Mouse (Mus musculus) hindbrain, embryonic 15.5 days (tissue): ENCODE data around the gene Sdk1. TPM values are rescaled to one million over a fixed set of nuclear protein-coding genes. Genes with fewer than 3 reads are reported as not detected.

Source experiments
- ATAC-seq: fragments of 200-750 bp; cut with Nextera tagmentation; 2 replicates; pipeline ENCODE4 v1.8.0; 2017; ENCODE audit warnings: low read depth, moderate number of reproducible peaks, moderate TSS enrichment; ENCODE audit not compliant: low FRiP score
- H3K27ac ChIP-seq: fragments of 300-500 bp; sonication (generic); replicated peaks from 2 replicates; pipeline ENCODE4 v1.5.1; 2015; ENCODE audit warnings: mild to moderate bottlenecking, inconsistent platforms
- H3K27me3 ChIP-seq: fragments of 300-500 bp; sonication (generic); 2 replicates; pipeline ENCODE4 v1.6.1; 2015; ENCODE audit warnings: control low read depth, inconsistent platforms
- H3K36me3 ChIP-seq: fragments of 300-500 bp; sonication (generic); 2 replicates; pipeline ENCODE4 v1.6.1; 2015; ENCODE audit warnings: control low read depth, inconsistent platforms
- H3K4me1 ChIP-seq: fragments of 300-500 bp; sonication (generic); replicated peaks from 2 replicates; pipeline ENCODE4 v1.6.1; 2015; ENCODE audit warnings: control low read depth, inconsistent platforms
- H3K4me2 ChIP-seq: fragments of 300-500 bp; sonication (generic); 2 replicates; pipeline ENCODE4 v1.6.1; 2015; ENCODE audit warnings: moderate library complexity, mild to moderate bottlenecking, inconsistent platforms
- H3K4me3 ChIP-seq: fragments of 300-500 bp; sonication (generic); 2 replicates; pipeline ENCODE4 v1.5.1; 2015; ENCODE audit warnings: mild to moderate bottlenecking, inconsistent platforms
- H3K9ac ChIP-seq: fragments of 300-500 bp; sonication (generic); 2 replicates; pipeline ENCODE4 v1.6.1; 2015; ENCODE audit warnings: inconsistent platforms
- H3K9me3 ChIP-seq: fragments of 300-500 bp; sonication (generic); 2 replicates; pipeline ENCODE4 v1.6.1; 2016; ENCODE audit warnings: control low read depth, inconsistent platforms
- WGBS: fragments of 180-500 bp; shearing (Covaris S2); methylation state at CpG from one replicate; pipeline ENCODE4 v1.1.7; 2015; 5-methylcytosine and 5-hydroxymethylcytosine counted together
- polyA plus RNA-seq: library from polyadenylated mRNA; unstranded; fragments of >200 nt; fragmentation: Nextera tagmentation; extraction: Ambion mirVana; gene quantifications from 2 replicates; pipeline ENCODE4 v1.2.1, GENCODE M21; 2015

The Sdk1 gene
- polyA plus RNA-seq, 1 experiment from 2014 or later: 2.5 TPM

DNA sequence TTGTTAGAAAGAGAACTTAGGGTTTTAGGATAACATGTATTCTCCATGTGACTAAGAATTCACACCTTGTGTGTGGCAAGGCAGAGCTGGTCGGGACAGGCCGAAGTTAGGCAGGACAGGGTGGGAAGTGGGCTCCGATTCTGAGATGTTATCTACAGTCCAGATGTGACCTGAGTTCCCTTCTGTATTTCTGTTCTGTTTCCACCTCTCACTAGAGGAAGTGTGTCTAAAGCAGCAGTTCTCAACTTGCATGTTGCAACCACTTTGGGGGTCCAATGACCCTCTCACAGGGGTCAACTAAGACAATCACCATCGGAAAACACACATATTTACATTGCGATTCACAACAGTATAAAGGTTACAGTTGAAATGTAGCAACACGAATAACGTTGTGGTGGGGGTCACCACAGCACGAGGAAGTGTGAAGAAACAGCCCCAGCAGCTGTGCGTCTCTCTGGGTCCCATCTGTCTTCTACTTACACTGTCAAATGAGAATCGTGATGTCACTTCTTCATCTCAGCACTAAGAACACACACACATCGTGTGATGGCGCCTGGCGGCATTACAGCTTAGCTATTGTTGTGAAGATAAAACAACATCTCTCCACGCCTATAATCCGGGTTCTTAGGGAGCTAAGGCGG lies 583.6 kb downstream of the Sdk1 start:
- Histone ChIP-seq H3K27ac (no peak overlapping the region), H3K36me3 (no peaks in the 10 kb centered on the region), H3K9me3 (no peaks in the 10 kb centered on the region), H3K9ac (no peak overlapping the region), H3K4me2 (no peak overlapping the region), H3K4me3 (no peak overlapping the region), H3K27me3 (no peaks in the 10 kb centered on the region), H3K4me1 (no peaks in the 10 kb centered on the region)
- 82% methylated on average over 16 of the region's 16 CpGs for WGBS
- no peak for ATAC-seq

DNA sequence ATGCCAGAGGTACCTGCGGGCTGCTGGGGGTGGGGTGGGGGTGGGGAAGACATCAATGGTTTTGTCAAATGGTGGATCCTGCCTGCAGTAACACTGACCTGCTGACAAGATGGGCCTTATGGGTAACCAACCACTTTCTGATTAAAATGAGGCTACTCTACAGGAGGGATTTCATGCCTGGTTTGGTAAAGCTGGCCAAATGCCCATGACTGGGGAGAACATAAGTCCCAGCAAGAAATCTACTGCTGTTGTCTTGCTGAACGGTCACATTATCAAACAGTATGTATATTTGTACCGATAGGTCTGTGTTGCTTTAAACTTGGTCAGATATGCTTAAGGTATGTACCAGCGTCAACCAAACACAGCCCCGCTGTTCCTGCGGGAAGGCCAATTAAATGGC lies 594.3 kb downstream of the Sdk1 start:
- no peak overlapping the region for H3K4me3 ChIP-seq
- H3K4me1 ChIP-seq: peaks cover 29% of the 10 kb centered on the region
- H3K27ac ChIP-seq: no peak overlapping the region
- no peak overlapping the region for H3K9ac ChIP-seq
- no peaks in the 10 kb centered on the region for H3K27me3 ChIP-seq
- ATAC-seq: no peak
- H3K4me2 ChIP-seq: no peak overlapping the region
- 41% methylated on average over 6 of the region's 6 CpGs for WGBS
- H3K9me3 ChIP-seq: no peaks in the 10 kb centered on the region
- no peaks in the 10 kb centered on the region for H3K36me3 ChIP-seq

DNA sequence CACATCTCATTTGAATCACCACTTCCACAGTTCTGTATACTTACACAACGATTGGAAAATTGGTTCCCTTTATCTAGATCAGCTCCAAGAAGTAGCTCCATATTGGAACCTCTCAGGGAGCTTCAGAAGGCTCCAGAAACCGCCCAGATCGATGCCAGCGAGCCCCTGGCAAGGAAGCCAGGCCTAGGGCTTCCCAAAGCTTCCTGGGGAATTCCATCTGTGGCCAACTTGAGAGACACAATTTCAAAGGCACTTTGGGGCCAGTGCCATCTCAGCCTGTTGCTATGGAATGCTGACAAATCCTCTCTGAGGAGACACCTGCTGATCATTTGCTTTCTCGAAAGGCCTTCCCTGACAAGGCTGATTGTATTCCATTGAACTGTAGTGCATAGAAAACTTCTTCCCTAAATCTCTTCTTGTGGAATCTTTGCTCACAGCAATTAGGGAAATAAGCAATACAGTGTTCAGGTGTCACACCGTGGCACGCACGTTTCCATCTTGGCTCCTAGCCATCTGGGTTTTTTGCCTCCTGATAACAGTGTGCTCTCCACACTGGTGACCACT lies 595.7 kb downstream of the Sdk1 start:
- Histone ChIP-seq H3K9me3 (no peaks in the 10 kb centered on the region), H3K4me1 (peaks cover 29% of the 10 kb centered on the region), H3K27ac (no peak overlapping the region), H3K4me3 (no peak overlapping the region), H3K36me3 (no peaks in the 10 kb centered on the region), H3K4me2 (no peak overlapping the region), H3K9ac (no peak overlapping the region), H3K27me3 (no peaks in the 10 kb centered on the region)
- ATAC-seq: no peak
- WGBS: 40% methylated on average over 8 of the region's 8 CpGs

GRCm38 (mm10) chr5:141844701-141845100 lies 603.4 kb downstream of the Sdk1 start:
- H3K9ac ChIP-seq: no peak overlapping the region
- H3K9me3 ChIP-seq: no peaks in the 10 kb centered on the region
- H3K4me3 ChIP-seq: no peak overlapping the region
- H3K4me2 ChIP-seq: no peak overlapping the region
- no peaks in the 10 kb centered on the region for H3K36me3 ChIP-seq
- H3K27me3 ChIP-seq: no peaks in the 10 kb centered on the region
- H3K4me1 ChIP-seq: no peaks in the 10 kb centered on the region
- WGBS: 93% methylated on average over 4 of the region's 4 CpGs
- H3K27ac ChIP-seq: no peak overlapping the region
- no peak for ATAC-seq

GRCm38 (mm10) chr5:141847686-141848085 lies 606.4 kb downstream of the Sdk1 start:
- H3K27me3 ChIP-seq: no peaks in the 10 kb centered on the region
- H3K4me3 ChIP-seq: no peak overlapping the region
- no peak overlapping the region for H3K27ac ChIP-seq
- no peak overlapping the region for H3K9ac ChIP-seq
- H3K4me1 ChIP-seq: peaks cover 11% of the 10 kb centered on the region
- no peak for ATAC-seq
- no peak overlapping the region for H3K4me2 ChIP-seq
- WGBS: 89% methylated on average over 4 of the region's 4 CpGs
- no peaks in the 10 kb centered on the region for H3K36me3 ChIP-seq
- no peaks in the 10 kb centered on the region for H3K9me3 ChIP-seq

DNA sequence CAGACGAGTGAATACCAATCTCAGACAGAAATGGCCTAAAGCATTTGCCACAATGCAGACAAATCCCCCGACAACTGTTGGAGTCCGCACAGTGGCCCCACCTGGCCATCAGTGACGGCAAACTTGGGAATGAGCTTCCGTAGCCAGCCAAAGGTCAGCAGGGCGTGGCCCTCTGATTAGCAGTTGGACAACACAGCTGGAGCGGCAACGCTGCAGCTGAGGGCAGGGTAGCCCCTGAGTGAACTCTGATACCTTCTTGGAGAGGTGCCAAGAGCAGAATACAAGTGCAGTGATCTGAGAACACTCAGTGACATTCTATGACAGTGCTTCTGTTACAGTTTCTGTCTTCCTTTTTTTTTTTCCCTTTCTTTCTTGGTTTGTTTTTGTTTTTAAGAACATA lies 610.9 kb downstream of the Sdk1 start:
- Histone ChIP-seq H3K27ac (no peak overlapping the region), H3K4me1 (peaks cover 11% of the 10 kb centered on the region), H3K9me3 (no peaks in the 10 kb centered on the region), H3K9ac (no peak overlapping the region), H3K36me3 (no peaks in the 10 kb centered on the region), H3K27me3 (no peaks in the 10 kb centered on the region), H3K4me3 (no peak overlapping the region), H3K4me2 (no peak overlapping the region)
- ATAC-seq: no peak
- WGBS: 43% methylated on average over 8 of the region's 8 CpGs

DNA sequence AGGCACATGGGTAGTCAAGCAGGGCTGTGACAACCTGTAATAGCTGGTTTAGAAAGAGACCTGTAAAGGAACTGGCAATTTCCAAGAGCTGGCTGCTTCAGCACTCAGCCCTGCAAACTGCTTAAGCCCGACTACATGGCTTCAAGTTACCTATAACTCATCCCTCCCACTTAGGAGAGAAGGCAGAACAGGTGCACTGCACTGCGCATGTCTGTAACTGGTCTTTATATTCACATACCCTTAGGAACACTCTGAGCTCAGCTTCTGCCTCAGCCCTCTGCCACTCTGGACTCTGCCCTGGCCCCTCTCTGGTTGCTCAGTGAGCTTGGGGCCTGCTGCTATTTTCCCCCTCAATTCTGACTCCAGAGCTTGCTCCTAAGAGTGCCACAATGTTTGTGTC lies 615.2 kb downstream of the Sdk1 start:
- Histone ChIP-seq H3K9me3 (no peaks in the 10 kb centered on the region), H3K4me1 (peaks cover 20% of the 10 kb centered on the region), H3K9ac (no peak overlapping the region), H3K4me3 (no peak overlapping the region), H3K27ac (no peak overlapping the region), H3K27me3 (no peaks in the 10 kb centered on the region), H3K36me3 (no peaks in the 10 kb centered on the region), H3K4me2 (no peak overlapping the region)
- WGBS: 89% methylated on average over 2 of the region's 2 CpGs
- ATAC-seq: no peak

DNA sequence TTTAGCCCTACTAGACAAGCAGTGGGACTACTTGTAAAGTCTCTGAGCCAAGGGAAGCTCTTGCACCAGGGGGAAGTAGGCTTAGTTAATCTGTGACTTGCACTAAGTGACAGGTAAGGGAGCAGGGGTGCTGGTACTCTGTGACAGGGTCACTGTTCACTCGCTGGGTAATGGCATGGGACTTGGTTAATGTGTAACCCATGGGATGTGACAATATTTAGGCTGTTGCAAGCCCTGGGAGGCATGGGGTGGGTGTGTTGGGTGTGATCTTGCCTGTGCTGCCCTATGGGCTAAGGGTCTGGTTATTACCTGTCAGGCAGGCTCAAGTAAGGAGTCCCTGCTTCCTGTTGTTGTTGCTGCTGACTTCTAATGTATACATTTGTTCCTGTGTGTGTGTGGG lies 616.5 kb downstream of the Sdk1 start:
- ATAC-seq: no peak

GRCm38 (mm10) chr5:141858406-141859160 lies 617.3 kb downstream of the Sdk1 start:
- Histone ChIP-seq H3K4me1 (peaks cover 11% of the 10 kb centered on the region), H3K4me2 (no peak overlapping the region), H3K27me3 (no peaks in the 10 kb centered on the region), H3K4me3 (no peak overlapping the region), H3K36me3 (no peaks in the 10 kb centered on the region), H3K9me3 (no peaks in the 10 kb centered on the region), H3K9ac (no peak overlapping the region), H3K27ac (no peak overlapping the region)
- WGBS: 22% methylated on average over 8 of the region's 8 CpGs
- ATAC-seq: no peak

More for the DNA sequence above, 616.5 kb downstream of the Sdk1 start:
- H3K9ac ChIP-seq: no peak overlapping the region
- no peak overlapping the region for H3K4me2 ChIP-seq
- no peaks in the 10 kb centered on the region for H3K36me3 ChIP-seq
- no peak overlapping the region for H3K4me3 ChIP-seq
- no peaks in the 10 kb centered on the region for H3K27me3 ChIP-seq
- WGBS: 89% methylated on average over 1 of the region's 1 CpGs
- no peaks in the 10 kb centered on the region for H3K9me3 ChIP-seq
- H3K27ac ChIP-seq: no peak overlapping the region
- peaks cover 11% of the 10 kb centered on the region for H3K4me1 ChIP-seq

- Histone ChIP-seq H3K4me3 (no peak overlapping the region), H3K36me3 (no peaks in the 10 kb centered on the region), H3K9ac (no peak overlapping the region), H3K4me2 (no peak overlapping the region), H3K27me3 (no peaks in the 10 kb centered on the region), H3K4me1 (no peaks in the 10 kb centered on the region; the same call in 1 of the 2 replicates), H3K27ac (no peak overlapping the region), H3K9me3 (no peaks in the 10 kb centered on the region)
- WGBS: 84% methylated on average over 3 of the region's 3 CpGs
- ATAC-seq: no peak
Measured at GRCm38 (mm10) chr5:141866042-141866441, 624.8 kb downstream of the Sdk1 start.

- Histone ChIP-seq H3K27ac (no peak overlapping the region), H3K27me3 (no peaks in the 10 kb centered on the region), H3K4me1 (no peaks in the 10 kb centered on the region; the same call in 1 of the 2 replicates), H3K4me2 (no peak overlapping the region), H3K9me3 (no peaks in the 10 kb centered on the region), H3K9ac (no peak overlapping the region), H3K4me3 (no peak overlapping the region), H3K36me3 (no peaks in the 10 kb centered on the region)
- WGBS: 96% methylated on average over 11 of the region's 11 CpGs
- no peak for ATAC-seq
Measured at GRCm38 (mm10) chr5:141873751-141874150, 632.5 kb downstream of the Sdk1 start.

DNA sequence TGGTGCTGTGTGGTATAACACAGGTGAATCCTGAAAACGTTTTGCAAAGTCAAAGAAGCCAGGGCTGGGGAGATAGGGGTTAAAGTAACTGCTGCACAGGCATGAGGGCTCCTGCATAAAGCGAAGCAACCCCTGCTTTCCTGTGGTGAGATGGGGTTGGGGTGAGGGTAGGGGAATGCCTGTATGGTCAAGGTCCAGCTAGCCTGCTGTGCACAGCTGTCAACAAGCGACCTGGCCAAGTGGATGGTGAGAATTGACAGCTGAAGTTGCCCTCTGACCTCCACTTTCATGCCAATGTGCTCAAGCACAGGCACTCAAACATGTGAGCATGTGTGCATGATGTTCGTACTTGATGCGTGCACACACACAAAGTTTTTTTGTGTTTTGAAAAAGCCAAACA lies 639.4 kb downstream of the Sdk1 start:
- ATAC-seq: no peak

More for the DNA sequence above, 639.4 kb downstream of the Sdk1 start:
- no peaks in the 10 kb centered on the region for H3K36me3 ChIP-seq
- H3K27me3 ChIP-seq: no peaks in the 10 kb centered on the region
- no peak overlapping the region for H3K4me2 ChIP-seq
- H3K27ac ChIP-seq: no peak overlapping the region
- H3K9ac ChIP-seq: no peak overlapping the region
- WGBS: 63% methylated on average over 5 of the region's 5 CpGs
- H3K4me3 ChIP-seq: no peak overlapping the region
- H3K4me1 ChIP-seq: no peaks in the 10 kb centered on the region
- H3K9me3 ChIP-seq: no peaks in the 10 kb centered on the region
